Mouse (Mus musculus): ENCODE measurements around the gene Eef1a2.

GRCm38 (mm10) chr2:181128963-181129362, 27.9 kb downstream of the Eef1a2 start:
- TF ChIP-seq CTCF (IDR thresholded peaks at IDR 0.05; ENCODE audit: low read depth, low read length) (no peak), POLR2A (IDR thresholded peaks at IDR 0.05; ENCODE audit: extremely low read depth, insufficient read depth, low read length) (no peak)

Data from liver, adult 2 months (tissue).